Mouse (Mus musculus) megakaryocyte, adult 5-6 weeks (primary cell): ENCODE data around the gene Psmd11. TPM values are rescaled to one million over a fixed set of nuclear protein-coding genes. Genes with fewer than 3 reads are reported as not detected.

Source experiments
- ATAC-seq: 2 replicates; pipeline ENCODE4 v1.8.0; 2016; ENCODE audit warnings: mild to moderate bottlenecking, inconsistent platforms; ENCODE audit not compliant: poor library complexity, severe bottlenecking
- total RNA-seq, 2 experiments: library from RNA; stranded (forward) in 1 of 2; stranded (reverse) in 1 of 2; fragments of 153-499, 151-499 nt in 1 of 2; fragments of 221-1000, 200-1000 nt in 1 of 2; gene quantifications; 2 replicates each; pipeline versions ENCODE4 v1.2.3 to v1.2.4; 2015 to 2017

Gene Psmd11
- total RNA-seq, 2 experiments from 2014 or later, result 38.8 to 62.0 TPM

- no peak for ATAC-seq
These were observed 51.8 kb downstream of the Psmd11 start for GRCm38 (mm10) chr11:80479906-80480866.

DNA sequence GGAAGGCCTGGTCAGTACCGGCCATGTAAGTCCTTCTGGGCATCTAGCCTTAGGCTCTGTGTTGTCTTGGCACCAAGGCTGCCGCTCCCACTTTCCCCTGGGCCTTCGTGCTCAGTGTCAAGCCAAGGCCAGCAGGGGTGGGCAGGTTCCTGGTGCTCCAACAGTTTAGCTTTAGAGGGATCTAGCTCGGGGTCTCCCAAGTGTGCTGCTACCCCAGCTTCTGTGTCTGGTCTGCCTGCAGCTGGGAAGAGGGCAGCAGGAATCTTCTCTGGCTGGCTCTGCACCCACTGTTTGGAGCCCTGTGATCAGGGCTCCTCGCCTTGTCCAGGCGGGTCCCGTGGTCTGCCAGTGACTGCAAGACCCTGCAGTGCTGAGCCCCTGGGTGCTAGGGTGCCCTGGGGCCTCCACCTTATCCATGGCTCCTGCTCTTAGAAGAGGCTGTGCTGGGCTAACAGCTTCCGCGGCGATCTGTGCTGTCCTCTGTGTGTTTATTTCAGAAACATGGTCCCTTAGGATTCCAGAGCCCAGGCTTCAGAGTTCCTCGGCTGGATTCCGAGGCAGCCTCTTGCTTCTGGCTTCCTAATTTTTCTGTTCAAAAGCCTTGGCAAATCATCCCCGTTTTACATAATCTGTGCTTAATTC, 53.1 kb downstream of the Psmd11 start:
- no peak for ATAC-seq

- ATAC-seq, result no peak
These were observed 53.9 kb downstream of the Psmd11 start for GRCm38 (mm10) chr11:80482347-80482746.

- ATAC-seq, result no peak
These were observed 54.5 kb downstream of the Psmd11 start for GRCm38 (mm10) chr11:80482921-80483320.

DNA sequence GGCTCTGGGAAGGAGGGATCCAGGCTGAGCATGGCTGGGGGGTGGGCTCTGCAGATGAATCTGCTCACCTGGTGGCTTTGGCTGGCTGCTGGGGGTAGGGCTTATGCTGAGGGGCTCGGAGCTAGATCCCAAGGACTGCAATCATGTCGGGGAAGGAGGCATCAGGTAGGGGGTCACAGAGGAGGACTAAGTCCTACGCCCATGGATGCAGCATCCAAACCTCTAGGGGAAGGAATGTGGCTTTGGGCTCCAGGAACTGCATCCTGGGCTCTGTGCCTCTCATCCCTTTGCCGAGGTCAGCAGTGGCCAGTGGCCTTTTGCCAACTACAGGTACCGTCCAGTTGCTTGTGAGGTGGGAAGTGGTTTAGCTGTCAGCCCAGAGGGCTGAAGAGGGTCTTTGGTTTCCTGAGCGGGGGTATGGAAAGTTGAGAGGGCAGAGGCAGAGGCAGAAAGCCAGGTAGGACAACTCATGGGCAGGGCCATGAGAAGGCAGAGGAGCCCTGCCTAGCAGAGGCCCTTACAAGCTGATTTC, 55.2 kb downstream of the Psmd11 start:
- no peak for ATAC-seq

GRCm38 (mm10) chr11:80484191-80484791, 55.9 kb downstream of the Psmd11 start:
- ATAC-seq, result no peak

- no peak for ATAC-seq
These were observed 56.7 kb downstream of the Psmd11 start for GRCm38 (mm10) chr11:80485120-80485551.

- ATAC-seq, result no peak
These were observed 57.3 kb downstream of the Psmd11 start for GRCm38 (mm10) chr11:80485622-80486206.

- ATAC-seq, result no peak
These were observed 59.6 kb downstream of the Psmd11 start for GRCm38 (mm10) chr11:80487904-80488587.

DNA sequence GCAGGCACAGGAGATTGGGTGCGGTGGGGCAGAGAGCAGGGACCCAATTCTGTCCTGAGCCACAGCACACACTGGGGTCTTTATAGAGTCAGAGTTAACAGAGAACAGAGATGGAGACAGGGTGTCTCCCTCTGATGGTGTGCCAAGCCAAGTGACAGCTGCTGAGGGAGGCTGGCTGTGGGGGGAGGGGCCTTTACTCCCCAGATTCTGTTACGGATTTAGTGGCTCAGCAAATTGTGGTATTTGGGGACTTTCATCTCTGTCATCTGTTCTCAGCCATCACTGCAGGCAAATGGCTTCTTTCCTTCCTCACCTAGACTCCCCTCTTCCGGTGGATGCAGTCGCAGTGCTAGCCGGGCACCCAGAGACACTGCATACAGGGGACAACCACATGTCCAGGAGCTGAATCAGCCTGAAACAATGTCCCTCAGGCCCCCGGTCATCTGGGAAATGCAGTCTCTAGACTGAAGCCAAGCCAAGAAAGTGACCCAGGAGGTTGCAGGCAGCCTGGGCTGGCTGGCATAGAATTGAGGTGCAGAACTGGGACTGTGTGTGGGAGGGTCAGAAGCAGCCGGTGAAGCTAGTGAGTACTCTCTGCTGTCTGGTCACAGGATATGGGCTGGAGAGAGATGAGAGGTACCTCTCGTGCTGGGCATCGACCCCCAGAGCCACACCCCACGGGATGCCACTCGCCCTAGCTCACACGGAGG, 60.9 kb downstream of the Psmd11 start:
- ATAC-seq, result peak; percentile 2; the same call in 1 of the 2 replicates

GRCm38 (mm10) chr11:80489882-80490196, 61.4 kb downstream of the Psmd11 start:
- peak; percentile 92 for ATAC-seq

- ATAC-seq, result no peak
These were observed 62.4 kb downstream of the Psmd11 start for GRCm38 (mm10) chr11:80490831-80491230.

- ATAC-seq, result no peak
These were observed 64.8 kb downstream of the Psmd11 start for GRCm38 (mm10) chr11:80493186-80493585.

DNA sequence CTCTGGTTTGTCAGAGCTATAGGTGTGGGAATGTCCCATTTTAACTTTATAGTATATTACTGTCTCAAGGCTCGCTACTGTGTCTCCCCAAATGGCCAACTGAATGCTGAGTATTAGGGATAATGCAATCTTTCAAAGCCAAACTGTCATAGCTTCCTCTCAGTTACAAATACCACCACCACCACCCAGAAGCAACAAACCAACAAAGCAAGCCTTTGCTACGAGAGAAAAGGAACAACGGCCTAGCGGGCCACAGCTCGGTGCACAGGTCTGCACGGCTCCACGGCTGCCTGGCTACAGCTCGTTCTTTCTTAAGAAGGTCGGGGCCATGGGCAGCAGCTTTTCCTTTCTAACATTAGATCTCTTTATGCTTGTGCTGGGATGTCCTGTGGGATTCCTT, 66.4 kb downstream of the Psmd11 start:
- peak; percentile 74 for ATAC-seq

DNA sequence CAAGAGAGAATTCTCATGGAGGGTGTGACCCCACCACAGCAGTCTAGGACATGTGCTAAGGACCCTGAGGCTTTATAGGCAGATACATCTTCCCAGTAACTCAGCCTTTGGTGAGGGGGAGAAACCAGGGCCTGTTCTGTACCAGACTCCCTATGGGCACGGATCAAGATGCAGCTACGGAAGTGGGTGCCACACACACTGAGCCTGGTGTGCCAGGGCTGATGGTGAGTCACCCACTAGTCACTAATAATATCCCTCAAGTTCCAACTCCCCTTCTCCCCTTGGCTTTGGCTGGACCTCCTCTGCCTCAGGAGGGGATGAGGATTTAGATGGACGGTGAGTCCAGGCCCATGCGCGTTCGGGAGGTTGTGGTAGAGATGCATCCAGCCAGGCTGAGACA, 67.6 kb downstream of the Psmd11 start:
- no peak for ATAC-seq

GRCm38 (mm10) chr11:80496640-80497039, 68.2 kb downstream of the Psmd11 start:
- no peak for ATAC-seq

DNA sequence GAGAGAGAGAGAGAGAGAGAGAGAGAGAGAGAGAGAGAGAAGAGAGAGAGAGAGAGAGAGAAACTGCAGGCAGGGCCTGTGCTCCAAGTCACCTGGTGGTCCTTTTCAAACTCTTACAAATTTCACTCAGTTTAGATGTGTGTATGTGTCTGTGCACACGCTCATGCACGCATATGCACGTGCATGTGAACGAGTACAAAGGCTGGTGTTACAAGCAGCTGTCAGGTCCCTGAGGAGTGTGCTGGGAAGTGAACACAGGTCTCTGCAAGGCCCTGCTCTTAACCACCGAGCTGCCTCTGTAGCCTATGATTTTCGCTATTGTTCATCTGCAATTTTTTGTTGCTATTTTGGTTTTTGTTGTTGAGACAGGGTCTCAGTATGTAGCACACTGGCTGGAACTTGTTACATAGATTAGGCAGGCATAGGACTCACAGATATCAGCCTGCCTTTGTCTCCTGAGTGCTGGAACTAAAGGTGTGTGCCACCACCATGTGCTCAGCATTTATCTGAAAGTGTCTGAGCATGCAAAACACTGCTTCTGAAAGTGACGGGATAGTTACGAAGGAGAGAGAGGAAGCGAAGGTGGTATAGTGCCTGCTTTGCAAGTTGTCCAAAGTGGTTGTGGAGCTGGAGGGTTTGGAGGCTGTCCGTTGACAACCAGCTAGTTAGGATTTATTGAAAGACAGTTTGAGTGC, 69.0 kb downstream of the Psmd11 start:
- ATAC-seq, result no peak

DNA sequence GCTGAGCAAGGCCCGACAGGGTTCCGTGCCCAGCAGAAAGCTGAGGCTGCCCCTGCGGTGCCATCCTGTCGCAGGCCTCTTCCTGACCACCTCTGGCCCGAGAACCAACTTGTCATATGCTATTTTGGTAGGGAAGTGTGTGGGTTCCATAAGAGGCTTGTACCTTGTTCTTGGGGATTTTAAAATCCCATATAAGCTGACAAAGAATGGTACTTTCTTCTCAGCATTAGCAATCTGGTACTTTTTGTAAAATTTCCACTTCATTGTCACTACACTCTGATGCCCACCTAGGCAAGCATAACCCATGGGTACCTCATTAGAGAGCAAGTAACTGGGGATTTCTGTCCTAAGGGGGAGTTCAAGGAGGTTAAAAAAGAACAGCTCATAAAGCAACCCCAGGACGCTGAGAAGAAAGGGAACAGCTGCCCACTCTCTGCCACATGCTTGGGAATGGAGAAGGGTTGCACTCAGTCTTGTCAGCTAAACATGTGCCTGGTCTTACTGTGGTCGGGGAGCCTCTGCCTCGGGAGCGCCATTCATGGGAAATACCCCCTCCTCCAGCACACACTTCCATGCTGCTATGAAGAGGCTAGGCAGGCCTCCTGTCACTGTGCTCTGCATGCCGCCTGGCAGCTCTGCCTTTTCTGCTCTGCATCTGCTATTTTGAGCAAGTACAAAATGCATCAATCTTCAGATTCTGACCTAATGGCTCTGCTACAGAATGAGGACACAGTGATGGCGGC, 70.1 kb downstream of the Psmd11 start:
- ATAC-seq, result no peak

GRCm38 (mm10) chr11:80499550-80499952, 71.1 kb downstream of the Psmd11 start:
- ATAC-seq, result no peak
